Mouse (Mus musculus) C2C12 (cell line): ENCODE results near the gene Ddx56.

Source experiments
- CTCF ChIP-seq: IDR thresholded peaks from one replicate; pipeline ENCODE4 v1.5.1; 2011; ENCODE audit not compliant: control insufficient read depth, insufficient read depth, insufficient read length
- MAX ChIP-seq: IDR thresholded peaks from one replicate; pipeline ENCODE4 v1.6.1; 2011; ENCODE audit warnings: mild to moderate bottlenecking, control low read depth
- MYOD1 ChIP-seq: IDR thresholded peaks from one replicate; pipeline ENCODE4 v1.6.1; 2011; ENCODE audit warnings: low read depth; ENCODE audit not compliant: control insufficient read depth, insufficient read length
- MYOG ChIP-seq: IDR thresholded peaks from one replicate; pipeline ENCODE4 v1.6.1; 2011; ENCODE audit not compliant: control insufficient read depth, insufficient read length; ENCODE audit errors: extremely low read depth
- USF1 ChIP-seq: IDR thresholded peaks from one replicate; pipeline ENCODE4 v1.6.1; 2011; ENCODE audit warnings: low read depth, mild to moderate bottlenecking, control low read depth, moderate library complexity

GRCm38 (mm10) chr11:6219967-6220366, 47.6 kb downstream of the Ddx56 start:
- TF ChIP-seq CTCF (no peak), MYOG (no peak), MYOD1 (no peak), MAX (no peak), USF1 (no peak)
